Mouse (Mus musculus) myocyte (in vitro differentiated cells): ENCODE results near the gene Npl.

Experiments
- MAX ChIP-seq: IDR thresholded peaks from one replicate; pipeline ENCODE4 v1.6.1; 2011; ENCODE audit warnings: low read depth, mild to moderate bottlenecking, control low read depth
- MYOG ChIP-seq, 3 experiments: IDR thresholded peaks; one replicate each; pipeline ENCODE4 v1.6.1; 2011; ENCODE audit warnings: control low read depth in 2 of 3, low read depth in 2 of 3, mild to moderate bottlenecking in 2 of 3; ENCODE audit not compliant: insufficient read length in 2 of 3, control insufficient read depth in 1 of 3, insufficient read depth in 1 of 3
- POLR2A ChIP-seq: IDR thresholded peaks from one replicate; pipeline ENCODE4 v1.6.1; 2011; ENCODE audit warnings: low read depth, mild to moderate bottlenecking, control low read depth, moderate library complexity; ENCODE audit not compliant: insufficient read length
- SRF ChIP-seq: IDR thresholded peaks from one replicate; pipeline ENCODE4 v1.6.1; 2011; ENCODE audit warnings: low read depth; ENCODE audit not compliant: control insufficient read depth, insufficient read length
- TCF12 ChIP-seq: IDR thresholded peaks from one replicate; pipeline ENCODE4 v1.6.1; 2011; ENCODE audit warnings: mild to moderate bottlenecking, control low read depth; ENCODE audit not compliant: poor library complexity, insufficient read depth, severe bottlenecking
- TCF3 ChIP-seq: IDR thresholded peaks from one replicate; pipeline ENCODE4 v1.6.1; 2011; ENCODE audit warnings: low read depth, control low read depth; ENCODE audit not compliant: insufficient read length
- USF1 ChIP-seq: IDR thresholded peaks from one replicate; pipeline ENCODE4 v1.6.1; 2011; ENCODE audit warnings: low read depth, mild to moderate bottlenecking, control low read depth, moderate library complexity

- TF ChIP-seq TCF3: no peak
- no peak for TF ChIP-seq SRF
- TF ChIP-seq POLR2A: no peak
- TF ChIP-seq MYOG (IDR thresholded peaks at IDR 0.05; ENCODE audit: control insufficient read depth in 1 of 3, insufficient read depth in 1 of 3, insufficient read length in 2 of 3, low read depth in 2 of 3): no peak
- TF ChIP-seq TCF12: no peak
- TF ChIP-seq USF1: no peak
- no peak for TF ChIP-seq MAX
Observed at GRCm38 (mm10) chr1:153583189-153583588, 33.3 kb upstream of the Npl start.
